In the genomic region with DNA sequence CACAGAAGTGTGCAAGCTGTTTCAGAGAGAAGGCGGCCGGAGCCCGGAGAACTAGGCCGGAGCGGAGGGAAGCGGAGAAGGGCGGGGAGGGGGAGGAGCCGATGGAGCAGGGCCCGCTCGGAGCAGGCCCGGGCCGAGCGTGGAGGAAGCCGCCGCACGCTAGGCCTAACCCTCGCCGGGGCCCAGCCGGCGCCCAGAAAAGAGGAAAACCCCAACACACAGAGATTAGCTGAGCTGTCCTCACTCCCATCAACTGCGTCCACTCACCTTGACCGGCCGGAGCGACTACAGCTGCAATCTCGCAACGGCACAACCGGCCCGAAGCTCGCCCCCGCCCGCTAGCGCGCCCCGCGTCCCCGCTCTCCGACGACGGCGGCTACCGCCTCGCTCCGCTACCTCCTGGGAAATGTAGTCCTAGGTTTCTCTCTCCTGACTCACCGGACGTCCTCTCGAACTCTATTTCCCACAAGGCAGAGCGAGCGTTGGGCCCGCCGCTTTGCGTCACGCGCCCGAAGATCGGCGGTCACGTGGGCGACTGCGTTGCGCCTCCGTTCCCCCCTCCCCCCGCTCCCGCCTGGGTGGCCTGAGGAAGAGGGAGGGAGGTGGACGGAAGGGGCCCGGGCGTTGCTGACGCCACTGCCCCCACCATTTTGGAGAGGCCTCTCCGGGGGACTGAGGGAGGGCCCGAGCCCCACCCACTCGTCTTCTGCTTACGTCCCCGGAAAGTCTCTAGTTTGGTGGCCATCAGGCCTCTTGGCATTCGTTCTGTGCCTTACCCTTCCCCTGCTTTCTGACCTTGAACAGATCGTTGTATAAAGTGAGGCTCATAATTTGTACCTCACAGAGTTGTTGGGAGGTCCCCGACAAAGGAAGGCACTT, we compare ENCODE assay signal across 2 mouse cellular contexts.
TF ChIP-seq lines count a peak whose summit lies in the region.

Gene Thrap3 (minus strand): TSS at position 458 of the 879 bp plus-strand sequence.

TF ChIP-seq in C2C12, 6 proteins besides CTCF, POLR2A, EP300 and RAD21 (continued from another document):
- TF ChIP-seq CEBPB (IDR thresholded peaks at IDR 0.05; ENCODE audit: low read depth) = no peak

TF ChIP-seq in myocyte, 11 proteins besides CTCF, POLR2A, EP300 and RAD21 (continued from another document):
- TF ChIP-seq MYOD1 (IDR thresholded peaks at IDR 0.05; ENCODE audit: control insufficient read depth in 1 of 3, insufficient read length in 2 of 3, low read depth in 2 of 3) (peak in 1 of 3 experiments; percentile 8), USF1 (IDR thresholded peaks at IDR 0.05; ENCODE audit: low read depth) (peak; percentile 95)
